In the genomic region with DNA sequence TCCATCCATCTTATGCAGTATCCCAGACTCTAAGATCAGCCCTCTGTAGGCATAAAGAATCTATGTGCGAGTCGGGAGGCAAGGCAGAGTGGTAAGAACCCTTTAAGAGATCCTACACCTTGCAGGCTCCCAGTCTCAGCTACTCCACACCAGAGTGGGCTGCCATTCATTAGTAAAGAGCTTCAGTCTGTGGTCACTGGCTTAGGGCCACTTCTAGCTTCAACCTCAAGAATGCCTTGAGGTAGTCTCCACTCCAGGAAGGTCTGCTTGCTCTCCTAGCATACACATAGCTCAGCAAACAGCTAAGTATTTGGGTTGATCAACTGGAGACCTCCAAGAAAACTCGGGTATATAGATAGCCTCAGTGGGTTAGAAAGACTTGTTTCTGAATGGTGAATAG, we compare ENCODE assay signal across 8 mouse cellular contexts. TPM values are rescaled to one million over a fixed set of nuclear protein-coding genes. Genes with fewer than 3 reads are reported as not detected.
DNase-seq lines count a peak whose midpoint lies in the region; ATAC-seq and TF ChIP-seq lines count a peak whose summit lies in the region.

No protein-coding gene starts in this region.

- peak overlapping the region; percentile 64 for H3K9ac ChIP-seq in lung, embryonic 16.5 days (ENCODE audit: low read length)
- peak overlapping the region; percentile 59; the same call in 1 of the 2 replicates for H3K9ac ChIP-seq in limb, embryonic 13.5 days

- H3K4me1 ChIP-seq in cerebellum, adult 2 months (ENCODE audit: control insufficient read depth, insufficient read depth, low read length) = peaks cover 60% of the 10 kb centered on the region
- peaks cover 27% of the 10 kb centered on the region for H3K4me1 ChIP-seq in lung, embryonic 16.5 days (replicated peaks; ENCODE audit: control insufficient read depth, insufficient read depth, low read length)
- peaks cover 48% of the 10 kb centered on the region for H3K4me1 ChIP-seq in lung, adult 2 months (ENCODE audit: control insufficient read depth, insufficient read depth, low read length)
- H3K4me1 ChIP-seq in limb, embryonic 13.5 days = peaks cover 40% of the 10 kb centered on the region
- peaks cover 46% of the 10 kb centered on the region for H3K4me1 ChIP-seq in olfactory bulb, adult 2 months (ENCODE audit: control insufficient read depth, insufficient read depth, low read length)

- TF ChIP-seq CTCF in cerebellum, adult 2 months (IDR thresholded peaks at IDR 0.05; ENCODE audit: borderline replicate concordance, insufficient read depth, low read depth, low read length) = no peak
- TF ChIP-seq CTCF in lung, adult 2 months (IDR thresholded peaks at IDR 0.05; ENCODE audit: insufficient read depth, low read length) = no peak
- no peak for TF ChIP-seq CTCF in olfactory bulb, adult 2 months (IDR thresholded peaks at IDR 0.05; ENCODE audit: insufficient read depth, low read depth, low read length)

- DNase-seq in cerebellum, adult 2 months = peak in 1 of 2 experiments; percentile 47
- DNase-seq in cerebellum, adult 11-12 months = no peak
- DNase-seq in lung, adult 2 months = no peak
- DNase-seq in urinary bladder, adult 18-20 months (ENCODE audit: low spot score in 2 of 2) = no peak

- H3K36me3 ChIP-seq in lung, embryonic 16.5 days (ENCODE audit: control insufficient read depth, insufficient read depth, low read length) = no peaks in the 10 kb centered on the region
- no peaks in the 10 kb centered on the region for H3K36me3 ChIP-seq in limb, embryonic 13.5 days

- TF ChIP-seq POLR2A in cerebellum, adult 2 months (IDR thresholded peaks at IDR 0.05; ENCODE audit: borderline replicate concordance, insufficient read depth, low read length) = no peak
- no peak for TF ChIP-seq POLR2A in lung, adult 2 months (IDR thresholded peaks at IDR 0.05; ENCODE audit: borderline replicate concordance, extremely low read depth, low read depth, low read length)
- no peak for TF ChIP-seq POLR2A in olfactory bulb, adult 2 months (IDR thresholded peaks at IDR 0.05; ENCODE audit: insufficient read depth, low read depth, low read length)

- WGBS in cerebellum, adult 2 months = 44% methylated on average over 3 of the region's 3 CpGs
- 26% methylated on average over 3 of the region's 3 CpGs for WGBS in lung, embryonic 16.5 days
- 36% methylated on average over 3 of the region's 3 CpGs for WGBS in lung, adult 2 months
- WGBS in limb, embryonic 13.5 days = 49% methylated on average over 3 of the region's 3 CpGs
- 52% methylated on average over 3 of the region's 3 CpGs for WGBS in olfactory bulb, adult 2 months

- H3K27ac ChIP-seq in cerebellum, adult 2 months (ENCODE audit: insufficient read depth, low read length) = peak overlapping the region; percentile 96
- peak overlapping the region; percentile 97 for H3K27ac ChIP-seq in lung, embryonic 16.5 days (ENCODE audit: low read length)
- H3K27ac ChIP-seq in limb, embryonic 13.5 days = no peak overlapping the region
- peak overlapping the region; percentile 94 for H3K27ac ChIP-seq in olfactory bulb, adult 2 months (ENCODE audit: insufficient read depth, low read depth, low read length)

- H3K9me3 ChIP-seq in lung, embryonic 16.5 days (ENCODE audit: control insufficient read depth, low read length) = no peaks in the 10 kb centered on the region
- no peaks in the 10 kb centered on the region for H3K9me3 ChIP-seq in limb, embryonic 13.5 days

- no peaks in the 10 kb centered on the region for H3K27me3 ChIP-seq in cerebellum, adult 2 months (ENCODE audit: control insufficient read depth, insufficient read depth, low read length)
- no peaks in the 10 kb centered on the region for H3K27me3 ChIP-seq in lung, embryonic 16.5 days (ENCODE audit: control insufficient read depth, insufficient read depth, low read depth, low read length)
- H3K27me3 ChIP-seq in limb, embryonic 13.5 days = no peaks in the 10 kb centered on the region

- H3K4me2 ChIP-seq in lung, embryonic 16.5 days (ENCODE audit: low read depth, low read length) = peak overlapping the region; percentile 75
- H3K4me2 ChIP-seq in limb, embryonic 13.5 days (replicated peaks) = peak overlapping the region; percentile 81

- peak overlapping the region; percentile 9 for H3K4me3 ChIP-seq in cerebellum, adult 2 months (replicated peaks; ENCODE audit: insufficient read depth, low read depth, low read length)
- peak overlapping the region; percentile 36 for H3K4me3 ChIP-seq in lung, embryonic 16.5 days (ENCODE audit: low read length)
- H3K4me3 ChIP-seq in lung, adult 2 months (replicated peaks; ENCODE audit: extremely low read depth, low read depth, low read length) = no peak overlapping the region
- H3K4me3 ChIP-seq in limb, embryonic 13.5 days = no peak overlapping the region
- H3K4me3 ChIP-seq in olfactory bulb, adult 2 months (ENCODE audit: insufficient read depth, low read depth, low read length) = no peak overlapping the region

- ATAC-seq in lung, embryonic 16.5 days (ENCODE audit: low read depth) = peak; percentile 8; the same call in 1 of the 2 replicates
- ATAC-seq in limb, embryonic 13.5 days (ENCODE audit: low FRiP score, low read depth) = no peak
- ATAC-seq in granulocyte monocyte progenitor cell, adult 5-6 weeks (replicated peaks; ENCODE audit: poor library complexity, severe bottlenecking) = no peak

RNA-seq across cellular contexts. Expression of a gene that starts 19.0 kb away (rescaled TPM):
- polyA plus RNA-seq in cerebellum, adult 2 months (2012; rRNA removed) = not detected in 2 replicates
- polyA plus RNA-seq in lung, embryonic 16.5 days (2015; fragmentation: Nextera tagmentation; extraction: Ambion mirVana) = not detected in 2 replicates
- not detected in 2 replicates for polyA plus RNA-seq in lung, adult 2 months (2012; rRNA removed)
- 0.14 TPM in 1 of 2 replicates, not detected in the other for polyA plus RNA-seq in limb, embryonic 13.5 days (2015; fragmentation: Nextera tagmentation; extraction: Ambion mirVana)
- not detected in 2 replicates for polyA plus RNA-seq in olfactory bulb, adult 2 months (2012; ENCODE audit: insufficient read depth, insufficient read length, low replicate concordance, missing spikeins)
- total RNA-seq in granulocyte monocyte progenitor cell, adult 5-6 weeks (2014; fragmentation: Nextera tagmentation) = not detected in 2 replicates
- not detected in 2 replicates for total RNA-seq in granulocyte monocyte progenitor cell, adult 5-6 weeks (2017)

RNA-seq across cellular contexts. Expression of a gene that starts 41.1 kb away (rescaled TPM):
- polyA plus RNA-seq in cerebellum, adult 2 months (2012; rRNA removed) = 60.8 and 68.9 TPM in 2 replicates
- polyA plus RNA-seq in lung, embryonic 16.5 days (2015; fragmentation: Nextera tagmentation; extraction: Ambion mirVana) = 39.0 and 40.1 TPM in 2 replicates
- 88.4 and 109 TPM in 2 replicates for polyA plus RNA-seq in lung, adult 2 months (2012; rRNA removed)
- 20.1 and 20.9 TPM in 2 replicates for polyA plus RNA-seq in limb, embryonic 13.5 days (2015; fragmentation: Nextera tagmentation; extraction: Ambion mirVana)
- 47.4 and 143 TPM in 2 replicates for polyA plus RNA-seq in olfactory bulb, adult 2 months (2012; ENCODE audit: insufficient read depth, insufficient read length, low replicate concordance, missing spikeins)
- 39.9 and 51.5 TPM in 2 replicates for total RNA-seq in granulocyte monocyte progenitor cell, adult 5-6 weeks (2014; fragmentation: Nextera tagmentation)
- total RNA-seq in granulocyte monocyte progenitor cell, adult 5-6 weeks (2017) = 11.6 and 24.0 TPM in 2 replicates

Comparison
In these comparisons a context has a peak if more than half of its experiments do, and no peak if none do; other contexts are left out.
1. H3K4me3 ChIP-seq: peak in cerebellum, adult 2 months (single experiment) and lung, embryonic 16.5 days (single experiment); none in lung, adult 2 months (single experiment), limb, embryonic 13.5 days (single experiment) and olfactory bulb, adult 2 months (single experiment).